Mouse (Mus musculus) forebrain, postnatal 0 days (tissue): ENCODE measurements around the gene Mdm2. TPM values are rescaled to one million over a fixed set of nuclear protein-coding genes. Genes with fewer than 3 reads are reported as not detected.

Experiments used
- ATAC-seq: fragments of 200-750 bp; cut with Nextera tagmentation; 2 replicates; pipeline ENCODE4 v1.8.0; 2017; ENCODE audit warnings: mild to moderate bottlenecking, moderate library complexity
- DNase-seq: peaks from one replicate; pipeline ENCODE4 v3.0.0-alpha.2; 2015
- H3K27ac ChIP-seq: fragments of 300-500 bp; sonication (generic); 2 replicates; pipeline ENCODE4 v1.5.1; 2014; ENCODE audit warnings: low read depth, mild to moderate bottlenecking, antibody characterized with exemption, low read length, moderate library complexity, mixed read lengths
- H3K27me3 ChIP-seq: fragments of 300-500 bp; sonication (generic); 2 replicates; pipeline ENCODE4 v1.6.1; 2014; ENCODE audit warnings: mild to moderate bottlenecking, low read length, mixed read lengths; ENCODE audit not compliant: insufficient read depth
- H3K36me3 ChIP-seq: fragments of 300-500 bp; sonication (generic); 2 replicates; pipeline ENCODE4 v1.6.1; 2014; ENCODE audit warnings: mild to moderate bottlenecking, moderate library complexity; ENCODE audit not compliant: insufficient read depth
- H3K4me1 ChIP-seq: fragments of 300-500 bp; sonication (generic); 2 replicates; pipeline ENCODE4 v1.6.1; 2014; ENCODE audit warnings: antibody characterized with exemption; ENCODE audit not compliant: insufficient read depth
- H3K4me2 ChIP-seq: fragments of 300-500 bp; sonication (generic); 2 replicates; pipeline ENCODE4 v1.6.1; 2014; ENCODE audit warnings: low read depth, mild to moderate bottlenecking, moderate library complexity
- H3K4me3 ChIP-seq: fragments of 300-500 bp; sonication (generic); 2 replicates; pipeline ENCODE4 v1.5.1; 2014; ENCODE audit warnings: low read depth, low read length, mixed read lengths
- H3K9ac ChIP-seq: fragments of 300-500 bp; sonication (generic); 2 replicates; pipeline ENCODE4 v1.6.1; 2014; ENCODE audit warnings: mild to moderate bottlenecking
- H3K9me3 ChIP-seq: fragments of 300-500 bp; sonication (generic); 2 replicates; pipeline ENCODE4 v1.6.1; 2016; ENCODE audit warnings: low read length
- CTCF ChIP-seq: sonication (generic); IDR thresholded peaks from 2 replicates; pipeline ENCODE4 v1.5.1; 2016; ENCODE audit warnings: antibody characterized with exemption, control low read depth, low read depth
- WGBS: fragments of 180-500 bp; shearing (Covaris S2); extraction: QIAGEN DNeasy Blood & Tissue Kit; methylation state at CpG from one replicate; pipeline ENCODE4 v1.1.7; 2014; 5-methylcytosine and 5-hydroxymethylcytosine counted together
- polyA plus RNA-seq: library from polyadenylated mRNA; unstranded; fragments of >200 nt; fragmentation: Nextera tagmentation; extraction: Ambion mirVana; gene quantifications from 2 replicates; pipeline ENCODE4 v1.2.1, GENCODE M21; 2015
- total RNA-seq: library from RNA; depleted of rRNA; stranded (reverse); fragments of >200 nt; gene quantifications from 2 replicates; pipeline ENCODE4 v1.2.3, GENCODE M21; 2014

The Mdm2 gene
- total and polyA plus RNA-seq, 2 experiments from 2014 or later: 30.2 to 77.3 TPM

DNA sequence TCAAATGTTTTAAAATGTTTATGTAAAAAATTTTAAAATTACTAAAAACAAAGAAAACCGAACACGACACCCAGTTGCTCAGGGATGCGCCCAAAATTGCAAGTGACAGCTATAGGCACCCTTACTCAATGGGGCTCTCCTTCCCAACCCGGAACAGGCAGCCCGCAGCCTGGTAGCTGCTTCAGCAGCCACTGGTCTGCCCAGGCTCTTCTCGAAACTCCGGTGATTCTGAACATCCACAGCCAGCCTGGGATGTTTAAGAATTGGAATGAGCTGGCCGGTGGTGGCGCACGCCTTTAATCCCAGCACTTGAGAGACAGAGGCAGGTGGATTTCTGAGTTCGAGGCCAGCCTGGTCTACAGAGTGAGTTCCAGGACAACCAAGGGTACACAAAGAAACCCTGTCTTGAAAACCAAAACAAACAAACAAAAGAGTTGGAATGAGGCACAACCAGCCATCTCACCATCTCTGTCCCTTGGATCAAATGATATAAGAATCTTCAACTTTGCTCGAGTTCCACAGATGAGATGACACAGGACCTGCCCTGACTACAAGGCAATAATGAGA, 20.2 kb upstream of the Mdm2 start:
- H3K4me1 ChIP-seq: no peaks in the 10 kb centered on the region
- H3K9ac ChIP-seq: no peak overlapping the region
- DNase-seq (no peak), ATAC-seq (no peak)
- no peak for TF ChIP-seq CTCF
- H3K4me3 ChIP-seq: no peak overlapping the region
- H3K27me3 ChIP-seq: no peaks in the 10 kb centered on the region
- no peak overlapping the region for H3K27ac ChIP-seq
- WGBS: 95% methylated on average over 12 of the region's 12 CpGs
- no peak overlapping the region for H3K4me2 ChIP-seq
- H3K9me3 ChIP-seq: no peaks in the 10 kb centered on the region
- no peaks in the 10 kb centered on the region for H3K36me3 ChIP-seq

GRCm38 (mm10) chr10:117730140-117730539, 19.6 kb upstream of the Mdm2 start:
- H3K9me3 ChIP-seq: no peaks in the 10 kb centered on the region
- TF ChIP-seq CTCF: no peak
- no peak overlapping the region for H3K27ac ChIP-seq
- WGBS: 96% methylated on average over 7 of the region's 7 CpGs
- H3K4me2 ChIP-seq: no peak overlapping the region
- no peaks in the 10 kb centered on the region for H3K36me3 ChIP-seq
- ATAC-seq (no peak), DNase-seq (no peak)
- H3K4me1 ChIP-seq: no peaks in the 10 kb centered on the region
- H3K27me3 ChIP-seq: no peaks in the 10 kb centered on the region
- H3K4me3 ChIP-seq: no peak overlapping the region
- no peak overlapping the region for H3K9ac ChIP-seq

DNA sequence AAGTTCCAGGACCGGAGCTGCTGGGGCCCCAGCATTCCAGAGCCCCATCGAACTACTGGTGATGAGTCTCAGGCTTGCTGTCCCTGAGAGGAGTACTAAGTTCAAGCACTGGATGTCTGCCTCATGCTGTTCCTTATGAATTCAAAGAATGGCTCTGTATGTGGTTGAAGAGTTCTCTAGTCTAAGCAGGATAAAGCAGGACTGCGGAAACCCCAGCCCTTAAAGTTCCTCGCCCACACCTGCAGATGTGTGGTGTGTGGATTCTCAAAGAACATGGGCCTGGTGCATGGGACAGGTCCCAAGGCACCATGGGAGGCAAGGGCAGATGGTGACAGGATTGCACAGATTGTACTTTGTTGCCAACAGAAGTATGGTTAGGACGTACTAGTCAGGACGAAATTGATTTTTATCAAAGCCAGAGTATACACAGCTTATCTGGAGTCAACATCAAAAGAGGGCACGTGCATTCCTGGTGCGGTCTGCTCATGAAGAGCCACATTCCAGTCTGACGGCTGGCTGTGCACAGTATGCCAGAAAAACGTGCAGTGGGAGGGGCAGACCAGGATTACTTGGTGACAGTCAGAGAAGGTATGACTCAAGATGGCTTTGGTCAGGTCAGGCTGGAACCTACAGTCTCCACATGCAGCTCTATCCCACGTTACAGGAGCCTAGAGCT, 18.7 kb upstream of the Mdm2 start:
- WGBS: 78% methylated on average over 11 of the region's 11 CpGs
- H3K4me3 ChIP-seq: no peak overlapping the region
- DNase-seq (no peak), ATAC-seq (no peak)
- H3K4me1 ChIP-seq: no peaks in the 10 kb centered on the region
- H3K27ac ChIP-seq: no peak overlapping the region
- no peaks in the 10 kb centered on the region for H3K36me3 ChIP-seq
- no peak overlapping the region for H3K9ac ChIP-seq
- TF ChIP-seq CTCF: no peak
- H3K27me3 ChIP-seq: no peaks in the 10 kb centered on the region
- no peak overlapping the region for H3K4me2 ChIP-seq
- H3K9me3 ChIP-seq: no peaks in the 10 kb centered on the region

- 86% methylated on average over 5 of the region's 5 CpGs for WGBS
- no peaks in the 10 kb centered on the region for H3K4me1 ChIP-seq
- no peak overlapping the region for H3K27ac ChIP-seq
- no peak for TF ChIP-seq CTCF
- ATAC-seq (no peak), DNase-seq (no peak)
- H3K4me2 ChIP-seq: no peak overlapping the region
- no peaks in the 10 kb centered on the region for H3K27me3 ChIP-seq
- H3K4me3 ChIP-seq: no peak overlapping the region
- H3K9ac ChIP-seq: no peak overlapping the region
- no peaks in the 10 kb centered on the region for H3K36me3 ChIP-seq
- H3K9me3 ChIP-seq: no peaks in the 10 kb centered on the region
Measured at GRCm38 (mm10) chr10:117728574-117728973, 18.0 kb upstream of the Mdm2 start.

- DNase-seq (no peak), ATAC-seq (no peak)
- Histone ChIP-seq H3K36me3 (no peaks in the 10 kb centered on the region), H3K4me2 (no peak overlapping the region), H3K27me3 (no peaks in the 10 kb centered on the region), H3K27ac (no peak overlapping the region), H3K4me1 (no peaks in the 10 kb centered on the region), H3K9me3 (no peaks in the 10 kb centered on the region), H3K4me3 (no peak overlapping the region), H3K9ac (no peak overlapping the region)
- WGBS: 78% methylated on average over 9 of the region's 9 CpGs
- no peak for TF ChIP-seq CTCF
Measured at GRCm38 (mm10) chr10:117727518-117728110, 17.1 kb upstream of the Mdm2 start.

DNA sequence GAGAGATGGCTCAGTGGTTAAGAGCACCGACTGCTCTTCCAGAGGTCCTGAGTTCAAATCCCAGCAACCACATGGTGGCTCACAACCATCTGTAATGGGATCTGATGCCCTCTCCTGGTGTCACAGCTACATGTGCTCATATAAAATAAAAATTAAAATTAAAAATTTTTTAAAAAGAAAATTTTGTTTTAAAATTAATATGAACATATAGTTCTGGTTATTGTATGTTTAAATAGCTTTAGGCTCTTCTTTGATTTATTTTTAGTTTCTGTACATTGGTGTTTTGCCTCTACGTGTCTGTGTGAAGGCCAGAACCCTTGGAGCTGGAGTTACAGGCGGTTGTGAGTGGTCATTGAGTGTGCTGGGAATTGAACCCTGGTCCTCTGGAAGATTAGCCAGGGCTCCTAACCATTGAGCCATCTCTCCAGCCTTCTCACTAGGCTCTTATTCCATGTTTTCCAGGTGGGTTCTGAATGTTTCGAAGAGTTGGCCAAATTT, 16.4 kb upstream of the Mdm2 start:
- Histone ChIP-seq H3K36me3 (no peaks in the 10 kb centered on the region), H3K27me3 (no peaks in the 10 kb centered on the region), H3K9ac (no peak overlapping the region), H3K4me1 (no peaks in the 10 kb centered on the region), H3K27ac (no peak overlapping the region), H3K9me3 (no peaks in the 10 kb centered on the region), H3K4me2 (no peak overlapping the region), H3K4me3 (no peak overlapping the region)
- ATAC-seq: no peak
- DNase-seq: no peak
- WGBS: 97% methylated on average over 4 of the region's 4 CpGs
- TF ChIP-seq CTCF: no peak

- Histone ChIP-seq H3K4me2 (no peak overlapping the region), H3K4me1 (no peaks in the 10 kb centered on the region), H3K27ac (no peak overlapping the region), H3K27me3 (no peaks in the 10 kb centered on the region), H3K9ac (no peak overlapping the region), H3K9me3 (no peaks in the 10 kb centered on the region), H3K4me3 (no peak overlapping the region), H3K36me3 (no peaks in the 10 kb centered on the region)
- no peak for ATAC-seq
- no peak for TF ChIP-seq CTCF
- WGBS: 93% methylated on average over 4 of the region's 4 CpGs
- no peak for DNase-seq
Measured at GRCm38 (mm10) chr10:117726350-117726749, 15.8 kb upstream of the Mdm2 start.
